Mouse (Mus musculus): ENCODE measurements around the gene Gipr. TPM values are rescaled to one million over a fixed set of nuclear protein-coding genes. Genes with fewer than 3 reads are reported as not detected.

Gipr gene
- polyA plus RNA-seq, 1 experiment: 0.08 TPM

GRCm38 (mm10) chr7:19130657-19131056 is 35.3 kb downstream of the Gipr start:
- H3K27ac ChIP-seq (ENCODE audit: insufficient read depth, low read length): 0 out of 2 replicates have a peak overlapping the region, but pooled peaks have one; percentile 4

GRCm38 (mm10) chr7:19129396-19129795 is 36.5 kb downstream of the Gipr start:
- no peaks in the 10 kb centered on the region for H3K27me3 ChIP-seq (ENCODE audit: control insufficient read depth, insufficient read depth, low read length)
- no peak for TF ChIP-seq POLR2A (IDR thresholded peaks at IDR 0.05; ENCODE audit: low read depth, low read length)
- no peak for TF ChIP-seq CTCF (IDR thresholded peaks at IDR 0.05; ENCODE audit: extremely low read depth, insufficient read depth, insufficient read length, insufficient replicate concordance)
- DNase-seq (ENCODE audit: low read depth in 1 of 2, low spot score in 2 of 2): no peak
- H3K4me1 ChIP-seq (ENCODE audit: control insufficient read depth, insufficient read depth, insufficient read length): peaks cover 5% of the 10 kb centered on the region
- 82% methylated on average over 5 of the region's 5 CpGs for WGBS
- peaks cover 4% of the 10 kb centered on the region; the same call in 1 of the 2 replicates for H3K36me3 ChIP-seq (ENCODE audit: control insufficient read depth, insufficient read depth, low read length)
- H3K4me3 ChIP-seq (ENCODE audit: extremely low read depth, insufficient read depth, insufficient read length): no peak overlapping the region
- H3K27ac ChIP-seq (ENCODE audit: insufficient read depth, low read length): no peak overlapping the region

More at GRCm38 (mm10) chr7:19130657-19131056, 35.3 kb downstream of the Gipr start:
- no peak for DNase-seq (ENCODE audit: low read depth in 1 of 2, low spot score in 2 of 2)
- 33% methylated on average over 4 of the region's 4 CpGs for WGBS
- no peak for TF ChIP-seq CTCF (IDR thresholded peaks at IDR 0.05; ENCODE audit: extremely low read depth, insufficient read depth, insufficient read length, insufficient replicate concordance)
- TF ChIP-seq POLR2A (IDR thresholded peaks at IDR 0.05; ENCODE audit: low read depth, low read length): no peak
- Histone ChIP-seq H3K27me3 (ENCODE audit: control insufficient read depth, insufficient read depth, low read length) (no peaks in the 10 kb centered on the region), H3K4me1 (ENCODE audit: control insufficient read depth, insufficient read depth, insufficient read length) (peaks cover 5% of the 10 kb centered on the region), H3K36me3 (ENCODE audit: control insufficient read depth, insufficient read depth, low read length) (peaks cover 8% of the 10 kb centered on the region), H3K4me3 (ENCODE audit: extremely low read depth, insufficient read depth, insufficient read length) (no peak overlapping the region)

GRCm38 (mm10) chr7:19127744-19128143 is 38.2 kb downstream of the Gipr start:
- DNase-seq (ENCODE audit: low read depth in 1 of 2, low spot score in 2 of 2): no peak
- TF ChIP-seq POLR2A (IDR thresholded peaks at IDR 0.05; ENCODE audit: low read depth, low read length) (no peak), CTCF (IDR thresholded peaks at IDR 0.05; ENCODE audit: extremely low read depth, insufficient read depth, insufficient read length, insufficient replicate concordance) (no peak)

GRCm38 (mm10) chr7:19124713-19125112 is 41.2 kb downstream of the Gipr start:
- H3K27me3 ChIP-seq (ENCODE audit: control insufficient read depth, insufficient read depth, low read length): no peaks in the 10 kb centered on the region
- TF ChIP-seq CTCF (IDR thresholded peaks at IDR 0.05; ENCODE audit: extremely low read depth, insufficient read depth, insufficient read length, insufficient replicate concordance) (no peak), POLR2A (IDR thresholded peaks at IDR 0.05; ENCODE audit: low read depth, low read length) (no peak)
- H3K4me3 ChIP-seq (ENCODE audit: extremely low read depth, insufficient read depth, insufficient read length): no peak overlapping the region
- H3K4me1 ChIP-seq (ENCODE audit: control insufficient read depth, insufficient read depth, insufficient read length): no peaks in the 10 kb centered on the region; the same call in 1 of the 2 replicates
- WGBS: 93% methylated on average over 6 of the region's 6 CpGs
- no peak overlapping the region for H3K27ac ChIP-seq (ENCODE audit: insufficient read depth, low read length)
- DNase-seq (ENCODE audit: low read depth in 1 of 2, low spot score in 2 of 2): no peak
- peaks cover 4% of the 10 kb centered on the region; the same call in 1 of the 2 replicates for H3K36me3 ChIP-seq (ENCODE audit: control insufficient read depth, insufficient read depth, low read length)

More at GRCm38 (mm10) chr7:19127744-19128143, 38.2 kb downstream of the Gipr start:
- Histone ChIP-seq H3K27ac (ENCODE audit: insufficient read depth, low read length) (no peak overlapping the region), H3K4me1 (ENCODE audit: control insufficient read depth, insufficient read depth, insufficient read length) (peaks cover 5% of the 10 kb centered on the region), H3K4me3 (ENCODE audit: extremely low read depth, insufficient read depth, insufficient read length) (no peak overlapping the region), H3K36me3 (ENCODE audit: control insufficient read depth, insufficient read depth, low read length) (peaks cover 4% of the 10 kb centered on the region; the same call in 1 of the 2 replicates), H3K27me3 (ENCODE audit: control insufficient read depth, insufficient read depth, low read length) (no peaks in the 10 kb centered on the region)
- WGBS: 89% methylated on average over 5 of the region's 5 CpGs

- no peak overlapping the region for H3K27ac ChIP-seq (ENCODE audit: insufficient read depth, low read length)
- H3K27me3 ChIP-seq (ENCODE audit: control insufficient read depth, insufficient read depth, low read length): 0 out of 2 replicates have a peak, but pooled peaks cover 4% of the 10 kb centered on the region
- no peak for DNase-seq (ENCODE audit: low read depth in 1 of 2, low spot score in 2 of 2)
- peaks cover 5% of the 10 kb centered on the region for H3K4me1 ChIP-seq (ENCODE audit: control insufficient read depth, insufficient read depth, insufficient read length)
- no peak overlapping the region for H3K4me3 ChIP-seq (ENCODE audit: extremely low read depth, insufficient read depth, insufficient read length)
- 0 out of 2 replicates have a peak, but pooled peaks cover 2% of the 10 kb centered on the region for H3K36me3 ChIP-seq (ENCODE audit: control insufficient read depth, insufficient read depth, low read length)
- WGBS: 85% methylated on average over 4 of the region's 4 CpGs
- TF ChIP-seq CTCF (IDR thresholded peaks at IDR 0.05; ENCODE audit: extremely low read depth, insufficient read depth, insufficient read length, insufficient replicate concordance) (no peak), POLR2A (IDR thresholded peaks at IDR 0.05; ENCODE audit: low read depth, low read length) (no peak)
These were observed 44.2 kb downstream of the Gipr start for GRCm38 (mm10) chr7:19121686-19122085.

- Histone ChIP-seq H3K4me3 (ENCODE audit: extremely low read depth, insufficient read depth, insufficient read length) (peak within 1 kb of the TSS; percentile 84), H3K27ac (ENCODE audit: insufficient read depth, low read length) (peak within 1 kb of the TSS; percentile 34; the same call in 1 of the 2 replicates), H3K4me1 (ENCODE audit: control insufficient read depth, insufficient read depth, insufficient read length) (peaks cover 5% of the 10 kb centered on the region), H3K27me3 (ENCODE audit: control insufficient read depth, insufficient read depth, low read length) (0 out of 2 replicates have a peak, but pooled peaks cover 4% of the 10 kb centered on the region), H3K36me3 (ENCODE audit: control insufficient read depth, insufficient read depth, low read length) (no peaks in the 10 kb centered on the region)
- TF ChIP-seq POLR2A (IDR thresholded peaks at IDR 0.05; ENCODE audit: low read depth, low read length): peak; percentile 90
- no peak for TF ChIP-seq CTCF (IDR thresholded peaks at IDR 0.05; ENCODE audit: extremely low read depth, insufficient read depth, insufficient read length, insufficient replicate concordance)
- under 1% methylated on average over 34 of the region's 34 CpGs for WGBS
- DNase-seq (ENCODE audit: low read depth in 1 of 2, low spot score in 2 of 2): peak; percentile 93 to 96
These were observed 46.1 kb downstream of the Gipr start, which contains the start of gene Fbxo46 for GRCm38 (mm10) chr7:19119631-19120429. Fbxo46 (plus strand) TSS chr7:19119859.

All from spleen, adult 2 months (tissue).